Mouse (Mus musculus) olfactory bulb, adult 2 months (tissue): Measurements from ENCODE around the gene Ube2cbp.

Source experiments
- CTCF ChIP-seq: fragments of 200-500 bp; IDR thresholded peaks from 2 replicates; pipeline ENCODE4 v1.5.1; 2012; ENCODE audit warnings: low read depth, mild to moderate bottlenecking, low read length, moderate library complexity; ENCODE audit not compliant: insufficient read depth
- POLR2A ChIP-seq: fragments of 200-500 bp; IDR thresholded peaks from 2 replicates; pipeline ENCODE4 v1.6.1; 2012; ENCODE audit warnings: mild to moderate bottlenecking, low read depth, low read length, moderate library complexity; ENCODE audit not compliant: insufficient read depth

DNA sequence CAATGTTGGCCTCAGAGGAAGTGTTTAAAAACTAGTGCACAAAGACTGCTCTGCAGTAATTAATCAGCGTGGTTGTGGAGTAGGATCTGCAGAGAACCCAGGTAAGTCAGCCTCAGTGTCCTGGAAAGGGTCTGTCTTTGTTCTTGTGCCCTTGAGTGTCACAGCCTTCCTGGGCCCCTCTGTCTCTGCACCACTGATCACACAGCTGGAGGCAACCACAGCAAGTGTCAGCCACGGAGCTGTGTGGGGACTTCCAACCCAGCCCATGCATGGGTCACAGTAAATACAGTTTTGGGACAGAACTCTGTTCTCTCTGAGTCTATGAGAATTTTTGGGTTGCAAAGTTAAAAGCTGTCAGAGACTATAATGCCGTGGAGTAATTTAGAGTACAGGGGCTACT lies 137.4 kb downstream of the Ube2cbp start:
- TF ChIP-seq CTCF = no peak
- TF ChIP-seq POLR2A = no peak
